Mouse (Mus musculus) A20 (cell line): ENCODE data around the gene Ppy.
A peak's percentile ranks its signal among the peaks of the same experiment; 100 is the strongest.

Source experiments
- DNase-seq: peaks from one replicate; pipeline ENCODE4 v3.0.0-alpha.2; 2011; ENCODE audit warnings: low read depth, low spot score

Gene Ppy

GRCm38 (mm10) chr11:102087931-102088898, 12.9 kb downstream of the Ppy start, which contains the start of gene Mpp2:
TSS of gene Mpp2 (minus strand) at chr11:102088515.
- no peak for DNase-seq

DNA sequence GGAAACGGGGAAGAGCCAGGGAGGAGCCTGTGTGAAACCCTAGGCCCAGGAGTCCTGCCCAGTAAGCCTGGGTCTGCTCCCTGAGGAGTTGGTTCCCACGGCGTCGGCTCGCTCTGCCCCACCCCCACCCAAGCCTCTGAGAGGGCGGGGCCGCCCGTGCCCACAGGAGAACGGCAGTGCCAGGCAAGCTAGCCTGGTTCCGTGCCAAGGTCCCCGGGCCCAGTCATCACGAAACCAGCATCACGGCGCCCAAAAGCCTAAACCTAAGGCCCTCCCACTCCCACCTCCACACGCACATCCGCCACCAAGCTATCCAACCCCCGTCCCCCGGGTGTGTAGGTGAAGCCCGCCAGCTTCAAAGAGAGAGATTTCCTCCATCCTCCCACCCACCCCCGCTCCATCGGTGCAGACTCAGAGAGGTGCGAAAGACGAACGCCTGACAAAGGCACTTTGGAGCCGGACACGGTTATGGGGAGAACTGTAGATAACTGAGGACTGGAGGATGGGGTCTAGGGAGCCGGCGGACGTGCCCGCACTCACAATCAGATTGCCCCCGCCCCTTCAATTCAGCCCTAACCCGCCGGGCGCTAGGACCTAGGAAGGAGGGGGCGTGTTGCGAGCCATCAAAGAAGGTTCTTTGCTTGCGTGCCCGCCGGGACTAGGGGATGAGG, 13.9 kb downstream of the Ppy start:
- DNase-seq: peak; percentile 74

DNA sequence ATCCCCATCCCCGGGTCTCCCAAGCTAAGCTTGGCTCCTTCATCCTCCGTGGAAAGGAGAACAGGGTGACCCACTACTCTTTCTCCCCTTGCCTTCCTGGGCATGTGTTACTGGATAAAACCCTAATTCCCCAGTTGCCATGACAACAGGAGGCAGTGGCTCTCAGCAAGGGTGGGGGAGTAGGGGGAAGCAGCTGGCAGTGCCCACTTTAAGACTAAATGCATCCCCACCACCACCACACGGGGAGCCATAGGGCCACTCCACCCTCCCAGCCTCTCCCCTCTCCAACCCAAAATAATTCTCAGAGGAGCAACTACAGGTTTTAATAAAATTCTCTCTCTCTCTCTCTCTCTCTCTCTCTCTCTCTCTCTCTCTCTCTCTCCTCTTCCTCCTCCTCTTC, 14.8 kb downstream of the Ppy start:
- DNase-seq: no peak

DNA sequence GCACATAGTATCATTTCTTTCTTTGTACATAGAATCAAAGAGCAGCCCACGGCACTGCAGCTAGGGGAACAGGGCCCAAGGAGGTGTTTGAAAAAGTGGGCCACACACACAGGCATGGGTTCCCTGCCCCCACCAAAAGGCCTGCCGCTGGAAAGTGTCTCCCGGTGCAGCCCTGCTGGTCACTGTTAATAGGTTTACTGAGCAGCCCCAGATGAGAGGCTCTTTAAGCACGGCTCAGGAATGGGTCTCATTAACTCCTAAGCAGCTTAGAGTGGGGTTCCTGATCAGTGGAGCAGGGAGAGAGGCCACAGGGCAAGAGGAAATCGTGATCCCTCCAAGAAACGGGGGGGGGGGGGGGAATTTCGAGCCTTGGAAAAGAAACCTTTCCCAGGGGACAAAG, 17.0 kb downstream of the Ppy start:
- DNase-seq: no peak

DNA sequence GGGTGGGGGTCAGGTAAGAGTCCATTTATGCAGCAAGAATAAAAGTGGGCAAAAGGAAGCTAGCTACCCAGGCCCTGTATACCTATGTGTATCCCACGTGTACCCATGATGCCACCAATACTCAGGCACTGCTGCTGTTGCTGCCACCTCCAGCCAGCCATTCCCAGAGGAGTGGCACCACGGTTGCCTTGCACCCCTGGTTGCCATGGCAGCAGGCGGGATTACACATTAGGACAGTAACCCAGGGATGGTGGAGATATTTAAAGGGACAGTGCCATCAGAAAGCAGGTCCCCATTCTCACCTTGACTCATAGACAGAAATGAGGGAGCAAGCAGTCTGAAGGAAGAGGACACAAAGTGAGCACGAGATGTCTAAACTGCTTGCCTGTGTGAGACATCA, 17.9 kb downstream of the Ppy start:
- DNase-seq: no peak

- no peak for DNase-seq
Measured at GRCm38 (mm10) chr11:102082322-102082721, 18.8 kb downstream of the Ppy start.

DNA sequence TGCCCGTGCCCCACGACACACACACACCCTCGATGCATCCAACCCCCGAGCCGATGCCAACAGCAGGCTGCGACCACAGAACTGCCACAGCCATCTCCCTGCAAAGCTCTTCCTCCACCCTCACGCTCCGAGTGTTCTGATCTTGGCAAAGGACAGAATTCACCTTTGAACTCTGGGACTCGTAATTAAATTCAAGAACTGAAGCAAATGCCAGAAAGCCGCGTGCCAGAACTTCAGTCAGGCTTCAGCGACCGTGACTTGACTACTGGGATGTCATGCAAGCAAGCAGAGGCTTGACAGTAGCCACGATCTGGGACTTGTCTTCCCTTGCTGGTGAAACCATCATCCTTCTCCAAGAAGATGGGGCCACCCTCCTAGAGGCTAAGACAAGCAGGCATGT, 27.4 kb downstream of the Ppy start:
- DNase-seq: no peak

DNA sequence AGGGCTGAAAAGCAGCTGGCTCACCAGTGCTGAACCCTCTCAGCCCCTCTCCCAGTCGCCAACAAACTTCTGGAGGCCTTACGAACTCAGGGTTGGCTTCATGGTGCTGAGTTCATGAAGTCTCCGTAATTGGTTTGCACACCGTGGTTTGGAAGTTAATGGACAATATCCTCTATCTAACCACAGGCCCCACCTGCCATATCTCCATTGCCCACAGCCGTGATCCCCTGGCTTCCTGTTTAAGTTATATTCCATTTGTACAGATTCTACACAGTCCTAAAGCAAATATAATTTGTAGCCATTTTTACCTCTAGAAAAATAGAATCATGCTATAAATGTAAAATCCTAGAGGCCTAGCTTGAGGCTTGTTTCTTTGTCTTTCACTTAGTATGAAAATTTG, 28.4 kb downstream of the Ppy start:
- DNase-seq: no peak

DNA sequence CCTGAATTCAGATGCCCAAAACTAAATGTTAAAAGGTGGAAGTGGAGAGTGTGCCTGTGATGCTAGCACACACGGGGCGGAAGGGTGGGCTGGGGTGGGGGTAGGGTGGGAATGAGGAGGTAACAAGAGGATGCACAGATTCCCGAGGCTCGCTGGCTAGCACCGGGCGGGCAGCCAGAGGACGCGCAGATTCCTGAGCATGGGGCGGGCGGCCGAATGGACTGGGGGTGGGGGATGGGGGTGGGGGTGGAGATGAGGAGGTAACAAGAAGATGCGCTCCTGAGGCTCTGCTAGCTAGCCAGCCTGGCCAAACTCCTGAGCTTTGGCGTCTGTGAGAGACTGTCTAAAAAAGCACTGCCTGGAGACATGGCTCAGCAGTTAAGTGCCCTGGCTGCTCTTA, 30.7 kb downstream of the Ppy start:
- no peak for DNase-seq

DNA sequence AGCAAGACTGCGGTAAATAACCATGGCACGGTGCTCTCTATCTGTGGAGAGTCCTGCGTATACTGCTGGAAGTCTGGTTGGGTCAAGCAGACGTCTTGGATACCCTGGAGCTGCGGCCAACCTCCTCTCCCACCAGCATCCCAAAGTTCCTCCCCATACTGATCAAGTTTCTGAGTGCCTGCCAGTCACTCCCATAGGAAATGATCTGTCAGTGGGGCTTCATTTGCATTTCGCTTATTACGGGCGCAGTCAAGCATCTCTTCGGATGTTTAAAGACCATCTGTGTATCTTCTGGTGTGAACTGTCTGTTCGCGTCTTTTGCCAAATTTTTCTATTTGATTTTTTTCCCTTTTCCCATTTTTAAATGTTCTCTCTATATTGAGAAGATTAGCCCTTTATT, 31.5 kb downstream of the Ppy start:
- DNase-seq: no peak

- DNase-seq: peak; percentile 50
Measured at GRCm38 (mm10) chr11:102068969-102069368, 32.1 kb downstream of the Ppy start.

GRCm38 (mm10) chr11:102063076-102063475, 38.0 kb downstream of the Ppy start:
- no peak for DNase-seq

GRCm38 (mm10) chr11:102061941-102062473, 39.1 kb downstream of the Ppy start:
- DNase-seq: no peak

GRCm38 (mm10) chr11:102061236-102061940, 39.7 kb downstream of the Ppy start:
- DNase-seq: peak; percentile 64

GRCm38 (mm10) chr11:102053847-102054246, 47.3 kb downstream of the Ppy start:
- DNase-seq: peak; percentile 65

DNA sequence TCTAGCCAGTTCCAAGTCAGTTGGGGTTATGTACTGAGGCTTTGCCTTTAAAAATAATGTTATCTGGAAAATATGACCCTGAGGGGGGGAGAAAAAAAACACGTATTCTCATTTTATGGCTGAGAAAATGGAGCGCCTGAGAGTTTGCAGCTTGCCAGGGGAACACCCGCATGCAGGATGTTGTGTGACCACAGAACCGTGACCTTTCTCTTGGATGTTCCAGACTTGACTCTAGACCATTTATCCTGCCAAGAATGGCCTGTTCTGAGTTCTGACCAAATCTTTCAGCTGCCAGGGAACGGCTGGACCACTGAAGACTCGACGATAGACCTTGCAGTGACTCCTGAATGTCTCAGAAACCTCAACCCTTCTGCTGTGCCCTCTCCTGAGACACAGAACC, 47.9 kb downstream of the Ppy start:
- no peak for DNase-seq

- DNase-seq: no peak
Measured at GRCm38 (mm10) chr11:102052697-102053096, 48.4 kb downstream of the Ppy start.

GRCm38 (mm10) chr11:102051954-102052353, 49.2 kb downstream of the Ppy start:
- no peak for DNase-seq

GRCm38 (mm10) chr11:102051541-102051940, 49.6 kb downstream of the Ppy start:
- no peak for DNase-seq
